Mouse (Mus musculus): ENCODE results near the gene Gk5. TPM values are rescaled to one million over a fixed set of nuclear protein-coding genes. Genes with fewer than 3 reads are reported as not detected.

Gk5 gene
- polyA plus RNA-seq, 1 experiment: 6.7 TPM

GRCm38 (mm10) chr9:96142499-96142898 lies 23.3 kb downstream of the Gk5 start:
- no peak for DNase-seq
- TF ChIP-seq POLR2A (IDR thresholded peaks at IDR 0.05; ENCODE audit: low read depth, low read length) (no peak), CTCF (conservative IDR thresholded peaks at IDR 0.05; ENCODE audit: insufficient read depth, insufficient read length, low read depth, low read length) (no peak)
- WGBS: 51% methylated on average over 6 of the region's 6 CpGs
- no peaks in the 10 kb centered on the region for H3K27me3 ChIP-seq (replicated peaks; ENCODE audit: control insufficient read depth, insufficient read depth, low read length)
- peaks cover 4% of the 10 kb centered on the region for H3K36me3 ChIP-seq (ENCODE audit: control insufficient read depth, insufficient read depth, low read length)
- H3K27ac ChIP-seq (ENCODE audit: insufficient read depth, low read depth, low read length): no peak overlapping the region
- H3K4me1 ChIP-seq (ENCODE audit: control insufficient read depth, insufficient read depth, low read length): no peaks in the 10 kb centered on the region
- H3K4me3 ChIP-seq (ENCODE audit: insufficient read depth, low read depth, low read length): no peak overlapping the region

DNA sequence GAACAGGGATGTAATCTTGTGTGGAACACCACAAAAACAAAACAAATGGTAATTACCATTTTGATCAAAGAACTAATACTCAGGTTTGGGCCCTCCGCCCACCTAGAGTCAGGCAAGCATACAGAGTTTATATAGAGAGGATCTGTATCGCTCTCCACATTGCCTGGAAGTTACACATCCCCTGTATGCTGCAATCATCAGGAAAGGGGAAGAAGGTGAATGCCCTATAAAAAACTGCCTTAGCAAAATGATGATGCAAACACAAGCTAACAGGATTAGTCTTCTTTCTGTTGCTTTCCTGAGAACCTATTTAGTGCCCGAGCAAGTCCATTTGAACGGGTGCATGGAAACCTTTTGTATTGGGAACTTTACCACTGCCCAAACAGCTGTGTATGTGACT lies 24.5 kb downstream of the Gk5 start:
- TF ChIP-seq CTCF (conservative IDR thresholded peaks at IDR 0.05; ENCODE audit: insufficient read depth, insufficient read length, low read depth, low read length) (no peak), POLR2A (IDR thresholded peaks at IDR 0.05; ENCODE audit: low read depth, low read length) (no peak)
- 97% methylated on average over 4 of the region's 4 CpGs for WGBS
- no peak overlapping the region for H3K4me3 ChIP-seq (ENCODE audit: insufficient read depth, low read depth, low read length)
- no peaks in the 10 kb centered on the region for H3K4me1 ChIP-seq (ENCODE audit: control insufficient read depth, insufficient read depth, low read length)
- H3K27ac ChIP-seq (ENCODE audit: insufficient read depth, low read depth, low read length): no peak overlapping the region
- H3K27me3 ChIP-seq (replicated peaks; ENCODE audit: control insufficient read depth, insufficient read depth, low read length): no peaks in the 10 kb centered on the region
- H3K36me3 ChIP-seq (ENCODE audit: control insufficient read depth, insufficient read depth, low read length): peaks cover 4% of the 10 kb centered on the region
- DNase-seq: no peak

DNA sequence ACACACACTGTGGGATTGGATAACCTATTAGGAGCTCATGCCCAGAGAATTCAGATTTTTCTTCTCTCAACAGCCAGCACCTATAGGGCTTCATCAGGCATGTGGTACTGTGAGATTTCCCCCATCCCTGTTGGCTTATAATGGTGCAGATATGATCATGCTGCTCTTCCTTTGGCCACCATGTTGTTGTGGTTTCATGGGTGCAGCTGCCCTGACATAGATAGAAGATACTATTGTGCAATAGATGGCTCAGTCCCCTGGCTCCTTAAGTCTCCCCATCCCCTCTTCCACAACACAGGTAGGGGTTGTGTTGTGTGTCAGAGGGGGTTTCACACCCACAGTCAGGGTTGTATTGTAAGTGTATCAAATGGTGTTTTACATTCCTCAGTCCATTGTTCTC lies 25.7 kb downstream of the Gk5 start:
- peaks cover 4% of the 10 kb centered on the region for H3K36me3 ChIP-seq (ENCODE audit: control insufficient read depth, insufficient read depth, low read length)
- no peak for TF ChIP-seq POLR2A (IDR thresholded peaks at IDR 0.05; ENCODE audit: low read depth, low read length)
- no peak for TF ChIP-seq CTCF (conservative IDR thresholded peaks at IDR 0.05; ENCODE audit: insufficient read depth, insufficient read length, low read depth, low read length)
- H3K4me3 ChIP-seq (ENCODE audit: insufficient read depth, low read depth, low read length): no peak overlapping the region
- H3K27ac ChIP-seq (ENCODE audit: insufficient read depth, low read depth, low read length): no peak overlapping the region
- no peak for DNase-seq
- no peaks in the 10 kb centered on the region for H3K4me1 ChIP-seq (ENCODE audit: control insufficient read depth, insufficient read depth, low read length)
- no peaks in the 10 kb centered on the region for H3K27me3 ChIP-seq (replicated peaks; ENCODE audit: control insufficient read depth, insufficient read depth, low read length)

- H3K27me3 ChIP-seq (replicated peaks; ENCODE audit: control insufficient read depth, insufficient read depth, low read length): no peaks in the 10 kb centered on the region
- no peak overlapping the region for H3K4me3 ChIP-seq (ENCODE audit: insufficient read depth, low read depth, low read length)
- WGBS: 77% methylated on average over 7 of the region's 7 CpGs
- peak; percentile 72 for DNase-seq
- H3K4me1 ChIP-seq (ENCODE audit: control insufficient read depth, insufficient read depth, low read length): no peaks in the 10 kb centered on the region
- TF ChIP-seq POLR2A (IDR thresholded peaks at IDR 0.05; ENCODE audit: low read depth, low read length): no peak
- no peak for TF ChIP-seq CTCF (conservative IDR thresholded peaks at IDR 0.05; ENCODE audit: insufficient read depth, insufficient read length, low read depth, low read length)
- H3K27ac ChIP-seq (ENCODE audit: insufficient read depth, low read depth, low read length): no peak overlapping the region
- peaks cover 2% of the 10 kb centered on the region; the same call in 1 of the 2 replicates for H3K36me3 ChIP-seq (ENCODE audit: control insufficient read depth, insufficient read depth, low read length)
These were observed 33.6 kb downstream of the Gk5 start for GRCm38 (mm10) chr9:96152801-96153200.

DNA sequence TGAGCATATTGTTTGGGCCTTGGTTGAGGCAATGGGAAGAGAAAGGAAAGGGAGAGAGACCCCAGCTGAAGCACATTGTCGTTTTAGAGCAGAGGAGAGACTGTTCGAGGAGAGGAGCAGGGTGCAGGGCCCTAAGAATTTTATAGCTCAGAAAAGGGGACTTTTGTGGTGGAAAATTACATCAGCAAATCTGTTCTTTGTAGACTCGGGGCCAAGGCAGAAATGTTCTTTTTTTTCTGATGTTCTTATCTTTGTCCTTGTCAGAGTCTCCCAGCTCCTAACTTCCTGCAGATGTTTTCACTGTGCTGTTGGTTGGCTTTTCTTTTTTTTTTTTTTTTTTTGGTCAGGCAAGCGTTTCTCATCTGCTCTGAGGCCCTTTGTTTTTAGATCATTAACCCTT lies 39.3 kb downstream of the Gk5 start:
- TF ChIP-seq CTCF (conservative IDR thresholded peaks at IDR 0.05; ENCODE audit: insufficient read depth, insufficient read length, low read depth, low read length): no peak
- TF ChIP-seq POLR2A (IDR thresholded peaks at IDR 0.05; ENCODE audit: low read depth, low read length): no peak
- peak; percentile 29 for DNase-seq
- no peak overlapping the region for H3K4me3 ChIP-seq (ENCODE audit: insufficient read depth, low read depth, low read length)
- H3K36me3 ChIP-seq (ENCODE audit: control insufficient read depth, insufficient read depth, low read length): no peaks in the 10 kb centered on the region
- H3K27ac ChIP-seq (ENCODE audit: insufficient read depth, low read depth, low read length): peak overlapping the region; percentile 54
- H3K27me3 ChIP-seq (replicated peaks; ENCODE audit: control insufficient read depth, insufficient read depth, low read length): no peaks in the 10 kb centered on the region
- 41% methylated on average over 4 of the region's 4 CpGs for WGBS
- H3K4me1 ChIP-seq (ENCODE audit: control insufficient read depth, insufficient read depth, low read length): peaks cover 3% of the 10 kb centered on the region; the same call in 1 of the 2 replicates

DNA sequence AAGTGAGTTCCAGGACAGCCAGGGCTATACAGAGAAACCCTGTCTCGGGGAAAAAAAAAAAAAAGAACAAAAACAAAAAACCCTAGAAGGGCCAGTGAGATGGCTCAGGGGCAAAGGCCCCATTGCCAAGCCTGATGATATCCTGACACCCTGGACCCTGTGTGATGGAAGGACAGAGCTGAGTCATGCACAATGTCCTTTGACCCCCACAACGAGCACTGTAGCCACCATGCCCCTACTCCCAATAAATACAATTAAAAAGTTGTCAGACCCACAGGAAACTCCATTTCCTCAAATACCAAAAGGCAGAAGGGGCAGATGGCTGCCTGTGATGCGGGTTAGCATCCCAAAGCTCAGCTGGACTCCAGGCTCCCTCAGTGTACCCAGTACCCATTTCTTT lies 39.9 kb downstream of the Gk5 start:
- Histone ChIP-seq H3K4me3 (ENCODE audit: insufficient read depth, low read depth, low read length) (no peak overlapping the region), H3K27ac (ENCODE audit: insufficient read depth, low read depth, low read length) (peak overlapping the region; percentile 66; the same call in 1 of the 2 replicates), H3K36me3 (ENCODE audit: control insufficient read depth, insufficient read depth, low read length) (no peaks in the 10 kb centered on the region), H3K27me3 (replicated peaks; ENCODE audit: control insufficient read depth, insufficient read depth, low read length) (no peaks in the 10 kb centered on the region), H3K4me1 (ENCODE audit: control insufficient read depth, insufficient read depth, low read length) (peaks cover 3% of the 10 kb centered on the region; the same call in 1 of the 2 replicates)
- TF ChIP-seq POLR2A (IDR thresholded peaks at IDR 0.05; ENCODE audit: low read depth, low read length) (no peak), CTCF (conservative IDR thresholded peaks at IDR 0.05; ENCODE audit: insufficient read depth, insufficient read length, low read depth, low read length) (no peak)
- WGBS: 50% methylated on average over 3 of the region's 3 CpGs
- peak; percentile 46 for DNase-seq

DNA sequence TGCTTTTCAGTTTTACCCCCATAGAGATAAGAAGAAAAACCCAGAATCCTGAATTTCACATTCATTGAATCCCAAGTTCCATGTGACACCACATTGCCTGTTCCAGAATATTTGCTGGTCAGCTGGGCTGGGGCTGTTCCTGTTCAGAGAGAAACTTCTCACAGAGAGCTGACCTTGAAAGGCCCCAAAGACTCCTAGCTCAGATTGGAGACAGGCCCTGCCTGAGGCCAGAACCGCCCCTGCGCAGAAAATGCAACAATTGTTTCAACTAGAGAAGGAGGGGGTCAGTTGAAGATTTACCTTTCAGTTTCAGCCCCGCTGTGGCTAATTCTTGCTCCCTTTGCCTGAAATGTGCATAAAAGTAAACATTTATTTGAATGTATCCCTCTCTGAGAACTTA lies 41.6 kb downstream of the Gk5 start:
- Histone ChIP-seq H3K4me1 (ENCODE audit: control insufficient read depth, insufficient read depth, low read length) (peaks cover 3% of the 10 kb centered on the region; the same call in 1 of the 2 replicates), H3K27me3 (replicated peaks; ENCODE audit: control insufficient read depth, insufficient read depth, low read length) (no peaks in the 10 kb centered on the region), H3K4me3 (ENCODE audit: insufficient read depth, low read depth, low read length) (no peak overlapping the region), H3K36me3 (ENCODE audit: control insufficient read depth, insufficient read depth, low read length) (no peaks in the 10 kb centered on the region), H3K27ac (ENCODE audit: insufficient read depth, low read depth, low read length) (peak overlapping the region; percentile 48)
- TF ChIP-seq CTCF (conservative IDR thresholded peaks at IDR 0.05; ENCODE audit: insufficient read depth, insufficient read length, low read depth, low read length) (no peak), POLR2A (IDR thresholded peaks at IDR 0.05; ENCODE audit: low read depth, low read length) (no peak)
- peak; percentile 58 for DNase-seq
- 53% methylated on average over 3 of the region's 3 CpGs for WGBS
